Mouse (Mus musculus) kidney, embryonic 16.5 days (tissue): ENCODE measurements at regions not wholly inside any gene's neighbourhood (a gene's known extent, or its start where the extent isn't known, plus 50 kb on each side); places are given as distances from the start of the nearest gene placed in this dataset.

Experiments
- ATAC-seq: fragments of 200-750 bp; cut with Nextera tagmentation; 2 replicates; pipeline ENCODE4 v1.8.0; 2017; ENCODE audit warnings: moderate TSS enrichment; ENCODE audit not compliant: low FRiP score, low TSS enrichment
- H3K27ac ChIP-seq: fragments of 300-500 bp; sonication (generic); 2 replicates; pipeline ENCODE4 v1.5.1; 2014; ENCODE audit warnings: low read length
- H3K27me3 ChIP-seq: fragments of 300-500 bp; sonication (generic); 2 replicates; pipeline ENCODE4 v1.6.1; 2014; ENCODE audit warnings: low read length, control low read depth, mixed read lengths; ENCODE audit not compliant: insufficient read depth
- H3K36me3 ChIP-seq: fragments of 300-500 bp; sonication (generic); 2 replicates; pipeline ENCODE4 v1.6.1; 2014; ENCODE audit warnings: low read length, control low read depth, mixed read lengths; ENCODE audit not compliant: insufficient read depth
- H3K4me1 ChIP-seq: fragments of 300-500 bp; sonication (generic); 2 replicates; pipeline ENCODE4 v1.6.1; 2014; ENCODE audit warnings: low read length, control low read depth, mixed read lengths; ENCODE audit not compliant: insufficient read depth
- H3K4me2 ChIP-seq: fragments of 300-500 bp; sonication (generic); replicated peaks from 2 replicates; pipeline ENCODE4 v1.6.1; 2014; ENCODE audit warnings: low read depth, low read length
- H3K4me3 ChIP-seq: fragments of 300-500 bp; sonication (generic); 2 replicates; pipeline ENCODE4 v1.5.1; 2014; ENCODE audit warnings: mild to moderate bottlenecking, low read length
- H3K9ac ChIP-seq: fragments of 300-500 bp; sonication (generic); replicated peaks from 2 replicates; pipeline ENCODE4 v1.6.1; 2014; ENCODE audit warnings: low read length
- H3K9me3 ChIP-seq: fragments of 300-500 bp; sonication (generic); 2 replicates; pipeline ENCODE4 v1.6.1; 2016; ENCODE audit warnings: low read length, control low read depth
- WGBS: fragments of 180-500 bp; shearing (Covaris S2); extraction: QIAGEN DNeasy Blood & Tissue Kit; methylation state at CpG from one replicate; pipeline ENCODE4 v1.1.7; 2014; 5-methylcytosine and 5-hydroxymethylcytosine counted together

DNA sequence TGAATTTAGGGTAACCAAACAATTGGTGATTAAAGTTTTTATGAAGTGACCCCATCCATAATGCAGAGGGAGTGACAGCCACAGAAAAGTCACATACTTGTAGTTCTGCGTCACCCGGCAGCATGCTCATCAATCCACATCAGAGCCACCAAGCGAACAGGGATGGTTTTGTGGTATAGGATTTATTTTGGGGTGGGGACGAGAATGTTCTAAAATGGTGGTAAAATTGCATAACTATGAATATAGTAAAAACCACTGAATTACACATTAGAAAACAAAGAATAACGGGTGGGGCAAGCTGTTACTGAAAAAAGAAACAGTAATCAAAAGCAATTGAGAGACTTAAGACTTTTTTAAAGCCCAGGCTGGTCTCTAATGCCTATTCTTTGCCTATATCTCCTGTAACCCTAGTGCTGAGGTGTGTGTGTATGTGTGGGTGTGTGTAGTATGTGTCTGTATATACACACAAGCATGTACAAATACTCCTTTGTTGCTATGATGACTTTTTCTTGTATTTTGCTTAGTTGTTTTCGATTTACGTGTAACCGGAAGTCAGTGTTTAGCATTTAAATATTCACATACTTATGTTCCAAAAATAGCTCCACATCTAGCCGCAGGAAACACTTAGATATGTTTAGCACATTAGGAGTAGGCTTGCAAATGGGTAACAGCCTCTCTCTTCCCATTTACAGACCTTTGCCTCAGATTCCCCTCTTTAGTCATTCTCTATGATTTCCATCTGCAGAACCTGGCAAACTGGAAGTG lies 57.4 kb upstream of the Jak2 start:
- no peak overlapping the region for H3K4me2 ChIP-seq
- H3K4me3 ChIP-seq, result no peak overlapping the region
- no peak for ATAC-seq
- no peak overlapping the region for H3K27ac ChIP-seq
- H3K36me3 ChIP-seq, result no peaks in the 10 kb centered on the region
- no peaks in the 10 kb centered on the region for H3K27me3 ChIP-seq
- WGBS, result 84% methylated on average over 9 of the region's 9 CpGs
- H3K9me3 ChIP-seq, result no peaks in the 10 kb centered on the region
- H3K4me1 ChIP-seq, result no peaks in the 10 kb centered on the region
- no peak overlapping the region for H3K9ac ChIP-seq

DNA sequence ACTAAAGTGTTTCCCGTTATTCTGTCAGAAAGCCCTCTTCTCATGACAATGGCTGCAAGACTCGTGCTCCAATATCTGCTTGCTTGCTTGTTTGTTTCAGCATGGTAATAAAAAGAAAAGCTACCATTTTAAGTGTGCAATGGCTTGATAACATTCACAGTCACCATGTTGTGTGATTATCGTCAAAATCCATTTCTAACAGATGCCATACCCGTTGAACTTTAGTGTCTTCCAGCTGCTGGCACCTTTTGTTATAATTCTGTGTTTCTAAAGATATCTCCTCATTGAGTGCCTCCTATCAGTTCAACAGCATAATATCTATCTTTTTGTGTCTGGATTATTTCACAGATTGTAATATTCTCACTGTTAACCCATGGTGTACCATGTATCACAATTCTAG lies 55.4 kb upstream of the Jak2 start:
- Histone ChIP-seq H3K4me2 (no peak overlapping the region), H3K4me3 (no peak overlapping the region), H3K27ac (no peak overlapping the region), H3K27me3 (no peaks in the 10 kb centered on the region), H3K4me1 (no peaks in the 10 kb centered on the region), H3K36me3 (no peaks in the 10 kb centered on the region), H3K9me3 (0 out of 2 replicates have a peak, but pooled peaks cover 6% of the 10 kb centered on the region), H3K9ac (no peak overlapping the region)
- WGBS, result 91% methylated on average over 4 of the region's 4 CpGs
- ATAC-seq, result no peak

DNA sequence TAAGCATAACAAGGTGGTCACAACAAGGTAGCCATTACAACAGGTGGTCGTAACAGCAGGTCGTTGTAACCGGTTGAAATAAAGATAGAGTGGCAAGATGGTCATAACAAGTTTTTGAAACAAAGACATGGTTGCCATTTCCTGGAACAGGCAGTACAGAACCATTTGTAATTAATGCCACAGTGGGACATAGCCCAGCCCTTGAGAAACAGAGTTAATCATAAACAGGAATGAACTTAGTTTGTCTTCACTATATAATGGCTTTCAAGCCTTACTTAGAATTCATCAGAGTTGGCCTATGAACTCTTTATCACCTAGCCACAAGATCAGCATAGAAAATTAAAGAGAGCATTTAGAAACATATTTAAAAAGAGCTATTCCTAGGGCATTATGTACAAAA lies 53.0 kb upstream of the Jak2 start:
- H3K27ac ChIP-seq, result no peak overlapping the region
- no peak overlapping the region for H3K4me3 ChIP-seq
- H3K36me3 ChIP-seq, result no peaks in the 10 kb centered on the region
- H3K9ac ChIP-seq, result no peak overlapping the region
- H3K9me3 ChIP-seq, result 0 out of 2 replicates have a peak, but pooled peaks cover 6% of the 10 kb centered on the region
- no peaks in the 10 kb centered on the region for H3K27me3 ChIP-seq
- no peak overlapping the region for H3K4me2 ChIP-seq
- 0 out of 2 replicates have a peak, but pooled peaks have one; percentile 46 for ATAC-seq
- no peaks in the 10 kb centered on the region for H3K4me1 ChIP-seq
- WGBS, result 62% methylated on average over 3 of the region's 3 CpGs

DNA sequence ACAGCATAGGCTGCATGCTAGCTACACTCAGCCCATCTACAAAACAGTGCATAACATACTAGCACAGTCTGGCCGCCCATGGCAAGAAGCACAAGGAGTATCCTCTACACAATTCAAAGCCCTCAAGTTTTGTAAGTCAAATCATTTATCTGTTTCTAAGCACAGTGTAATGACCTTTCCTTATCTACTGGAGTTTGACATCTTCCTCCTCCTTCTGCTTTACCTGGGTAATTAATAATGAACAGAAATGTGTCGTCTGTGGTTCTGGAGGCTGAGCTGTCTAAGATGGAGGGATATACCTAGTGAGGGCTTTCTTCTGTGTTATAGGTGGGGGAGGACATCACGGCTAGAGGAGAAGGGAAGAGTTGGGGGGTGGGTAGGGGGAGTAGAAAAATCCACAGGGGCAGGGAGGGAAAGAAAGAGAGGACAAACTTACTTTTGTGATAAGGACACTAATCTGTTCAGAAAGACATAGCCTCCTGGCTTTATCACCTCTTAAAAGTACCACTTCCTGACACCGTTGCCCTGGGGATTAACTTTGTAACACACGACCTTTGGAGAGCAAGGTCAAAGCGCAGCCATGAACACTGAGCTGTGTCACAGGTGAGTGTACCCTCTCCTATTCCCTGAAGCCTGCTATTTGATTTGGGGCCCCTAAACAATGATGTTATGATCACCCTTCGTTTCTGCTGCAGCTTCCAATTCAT lies 52.4 kb upstream of the Jak2 start:
- no peak for ATAC-seq
- Histone ChIP-seq H3K27ac (no peak overlapping the region), H3K36me3 (no peaks in the 10 kb centered on the region), H3K4me2 (no peak overlapping the region), H3K9ac (no peak overlapping the region), H3K27me3 (no peaks in the 10 kb centered on the region), H3K4me1 (no peaks in the 10 kb centered on the region), H3K9me3 (0 out of 2 replicates have a peak, but pooled peaks cover 6% of the 10 kb centered on the region), H3K4me3 (no peak overlapping the region)
- WGBS, result 74% methylated on average over 7 of the region's 7 CpGs

DNA sequence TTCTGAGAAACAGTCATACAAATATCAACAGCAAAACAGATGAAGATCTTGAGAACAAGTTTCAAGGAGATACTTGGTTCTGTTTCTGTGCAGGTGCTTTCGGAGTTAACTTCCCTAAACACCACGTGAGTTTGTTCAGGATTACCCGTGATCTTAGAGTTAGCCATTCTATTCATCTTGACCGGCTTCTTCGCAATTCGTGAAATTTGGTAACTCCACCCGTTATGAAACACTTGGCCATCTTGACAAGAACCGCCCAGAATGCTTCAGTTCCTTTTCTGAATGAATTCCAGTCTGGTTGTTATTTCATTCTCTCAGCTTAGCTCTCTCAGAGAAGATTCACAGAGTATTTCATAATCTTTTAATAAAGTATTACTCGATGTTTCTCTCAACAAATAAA lies 50.0 kb upstream of the Jak2 start:
- Histone ChIP-seq H3K9ac (no peak overlapping the region), H3K4me1 (no peaks in the 10 kb centered on the region), H3K36me3 (no peaks in the 10 kb centered on the region), H3K27ac (no peak overlapping the region), H3K4me3 (no peak overlapping the region), H3K27me3 (no peaks in the 10 kb centered on the region), H3K9me3 (0 out of 2 replicates have a peak, but pooled peaks cover 6% of the 10 kb centered on the region), H3K4me2 (no peak overlapping the region)
- WGBS, result 84% methylated on average over 9 of the region's 9 CpGs
- ATAC-seq, result no peak
